Mouse (Mus musculus): ENCODE data around the gene Fam20b. TPM values are rescaled to one million over a fixed set of nuclear protein-coding genes. Genes with fewer than 3 reads are reported as not detected.
"Not testable (repeated sequence)": the region's sequence is repeated elsewhere in the genome, so short reads cannot be mapped to it uniquely, and the experiment has no call there.

The Fam20b gene
- total RNA-seq, 4 experiments from 2014 or later = 59.9 to 68.8 (median 65.7) TPM

DNA sequence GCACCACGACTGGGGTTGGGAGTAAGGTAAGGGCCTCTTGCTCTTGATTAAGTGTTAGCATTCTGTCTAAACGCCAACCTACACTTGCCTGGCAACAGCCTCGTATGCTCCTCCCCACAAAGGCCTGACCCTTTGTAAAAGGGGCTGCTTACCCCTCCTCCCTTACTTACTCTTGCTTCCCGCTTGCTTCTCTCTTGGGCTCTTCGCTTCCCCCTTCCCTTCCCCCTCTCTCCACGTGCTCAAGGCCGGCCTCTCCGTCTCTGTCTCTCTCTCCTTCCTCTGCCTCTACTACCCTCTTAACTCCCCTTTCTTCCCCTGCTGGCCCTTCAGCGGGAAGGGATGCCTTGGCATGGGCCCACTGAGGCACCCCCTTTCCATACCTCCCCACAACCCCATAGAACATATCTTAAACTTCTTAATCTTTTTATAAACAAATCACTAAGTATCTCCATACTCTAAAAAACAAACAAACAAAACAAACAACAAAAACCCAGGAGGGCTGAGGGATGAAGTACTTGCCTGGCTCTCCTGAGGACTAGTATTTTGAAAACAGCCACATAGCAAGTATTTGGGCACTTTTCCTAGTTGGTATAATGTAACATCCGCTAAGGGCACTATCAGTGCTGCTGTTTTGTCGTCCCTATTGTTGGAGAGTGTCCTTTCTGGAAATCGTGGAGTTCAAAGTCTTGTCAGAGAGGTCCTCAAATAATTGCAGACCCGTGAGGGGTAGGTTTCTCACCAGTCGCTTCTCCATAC lies 46.0 kb downstream of the Fam20b start:
- DNase-seq (ENCODE audit: low spot score) = no peak

DNA sequence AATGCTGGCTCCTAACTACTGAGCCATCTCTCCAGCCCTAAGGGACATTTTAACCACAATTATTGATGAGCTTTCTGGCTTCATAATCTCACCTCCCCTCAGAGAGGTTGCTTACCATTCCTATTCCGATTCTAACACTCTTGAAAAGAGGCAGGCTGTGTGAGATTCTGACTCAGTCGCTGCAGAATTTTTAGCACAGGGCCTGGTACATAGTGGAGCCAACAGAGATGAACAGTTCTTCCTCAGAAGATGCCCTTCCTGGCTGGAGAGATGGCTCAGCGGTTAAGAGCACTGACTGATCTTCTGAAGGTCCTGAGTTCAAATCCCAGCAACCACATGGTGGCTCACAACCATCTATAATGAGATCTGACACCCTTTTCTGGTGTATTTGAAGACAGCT lies 47.0 kb downstream of the Fam20b start:
- no peak for DNase-seq (ENCODE audit: low spot score)

DNA sequence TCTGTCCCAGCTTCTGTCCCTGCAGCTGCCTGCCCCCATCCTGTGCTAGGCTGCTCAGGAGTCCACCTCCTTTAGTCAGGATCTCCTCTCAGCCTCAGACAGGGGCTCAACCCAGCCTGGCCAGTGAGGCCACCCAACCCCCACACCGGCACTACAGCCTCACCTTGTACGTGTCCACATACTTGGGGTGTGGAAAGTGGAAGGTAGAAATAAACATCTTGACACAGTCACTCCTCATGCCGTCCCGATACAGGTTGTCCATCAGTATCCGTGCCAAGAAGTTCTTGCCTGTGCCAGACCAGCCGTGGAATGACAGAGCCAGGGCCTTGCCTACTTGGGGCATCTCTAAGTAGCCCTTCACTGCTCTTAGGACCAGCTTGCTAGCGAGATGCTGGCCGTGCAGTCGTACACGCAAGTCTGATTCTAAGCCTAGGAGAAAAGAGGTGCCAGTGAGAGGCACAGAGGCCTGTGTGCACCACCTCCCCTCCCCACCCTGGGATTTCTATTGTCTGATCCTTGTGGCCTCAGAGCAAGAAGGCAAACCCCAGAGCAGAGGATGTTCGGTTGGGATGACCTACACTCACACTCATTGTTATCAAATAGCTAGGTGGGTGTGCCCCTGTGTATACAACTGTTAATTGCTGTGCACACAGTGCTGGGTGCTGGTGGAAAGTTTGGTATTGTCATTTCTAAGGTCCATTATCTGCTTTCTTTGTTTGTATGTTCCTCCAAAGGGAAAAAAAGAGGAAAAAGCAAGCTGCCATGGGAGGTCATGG lies 49.5 kb downstream of the Fam20b start:
- no peak for DNase-seq (ENCODE audit: low spot score)

DNA sequence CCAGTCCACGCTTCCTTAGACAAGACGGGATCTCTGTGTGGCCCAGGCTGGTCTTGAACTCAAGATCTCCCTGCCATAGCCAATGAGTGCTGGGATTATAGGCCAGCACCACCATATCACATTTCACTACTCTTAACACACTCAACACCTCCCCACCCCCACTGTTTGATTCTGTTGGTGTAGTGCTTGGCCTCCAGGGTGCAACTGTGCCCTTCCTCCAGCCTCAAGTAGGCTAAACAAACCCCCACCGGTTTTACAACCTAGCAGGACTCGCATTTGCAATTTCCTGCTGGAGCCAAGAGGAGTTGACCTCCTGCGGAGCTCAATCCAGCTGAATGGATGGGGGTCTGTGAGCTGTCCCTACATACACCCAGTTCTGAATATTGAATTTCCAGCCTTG lies 50.3 kb downstream of the Fam20b start:
- DNase-seq (ENCODE audit: low spot score) = no peak

DNA sequence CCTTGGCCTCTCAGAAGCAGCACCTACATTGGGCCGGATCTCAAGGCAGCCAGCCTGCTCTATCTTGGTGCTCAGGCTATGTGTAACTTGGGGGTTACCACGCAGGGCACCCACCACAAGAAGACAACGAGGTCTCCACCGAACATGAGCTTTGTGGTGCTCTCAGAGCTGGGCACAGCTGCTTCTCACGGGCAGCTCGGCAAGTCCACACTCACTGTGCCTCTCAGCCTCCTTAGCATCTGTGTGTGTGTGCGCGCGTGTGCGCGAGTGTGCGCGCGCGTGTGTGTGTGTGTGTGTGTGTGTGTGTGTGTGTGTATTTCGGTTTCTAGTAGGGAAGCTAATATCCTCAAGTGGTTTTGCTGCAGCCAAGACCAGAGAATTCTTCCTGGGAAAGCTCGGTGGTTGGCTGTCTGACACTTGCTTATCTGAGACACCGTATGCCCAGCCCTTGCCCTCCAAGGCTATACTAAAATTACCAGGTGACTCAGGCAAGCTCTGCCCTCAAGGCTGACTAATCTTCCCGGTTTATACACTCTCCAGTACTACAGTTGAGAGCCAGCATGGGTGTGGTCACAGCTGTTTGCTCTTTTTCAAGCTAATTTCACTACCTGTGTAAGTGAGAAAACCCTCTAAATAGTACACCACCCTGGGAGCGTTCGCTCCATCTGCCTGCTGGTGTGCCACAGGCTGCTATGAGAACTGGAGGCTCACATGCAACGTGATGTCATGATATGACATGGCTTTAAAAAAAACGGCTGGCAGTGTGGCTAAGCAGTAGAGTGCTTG lies 51.6 kb downstream of the Fam20b start:
- peak; percentile 34 for DNase-seq (ENCODE audit: low spot score)

DNA sequence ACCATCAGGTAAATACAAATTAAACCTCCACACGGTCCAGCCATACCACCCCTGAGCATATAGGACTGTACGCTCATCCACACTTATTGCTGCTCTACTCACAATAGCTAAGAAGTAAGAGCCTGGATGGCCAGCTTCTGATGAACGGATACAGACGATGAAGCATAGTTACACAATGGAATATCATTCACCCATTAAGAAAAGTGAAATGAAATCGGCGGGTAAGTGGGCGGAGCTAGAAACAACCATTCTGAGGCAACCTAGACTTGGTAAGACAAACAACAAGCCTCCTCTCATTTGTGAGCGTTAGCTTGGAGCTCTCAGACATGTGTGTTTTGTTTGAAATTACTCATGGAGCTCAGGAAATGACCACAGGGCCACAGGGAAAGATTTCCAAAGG lies 53.1 kb downstream of the Fam20b start:
- DNase-seq (ENCODE audit: low spot score) = no peak

DNA sequence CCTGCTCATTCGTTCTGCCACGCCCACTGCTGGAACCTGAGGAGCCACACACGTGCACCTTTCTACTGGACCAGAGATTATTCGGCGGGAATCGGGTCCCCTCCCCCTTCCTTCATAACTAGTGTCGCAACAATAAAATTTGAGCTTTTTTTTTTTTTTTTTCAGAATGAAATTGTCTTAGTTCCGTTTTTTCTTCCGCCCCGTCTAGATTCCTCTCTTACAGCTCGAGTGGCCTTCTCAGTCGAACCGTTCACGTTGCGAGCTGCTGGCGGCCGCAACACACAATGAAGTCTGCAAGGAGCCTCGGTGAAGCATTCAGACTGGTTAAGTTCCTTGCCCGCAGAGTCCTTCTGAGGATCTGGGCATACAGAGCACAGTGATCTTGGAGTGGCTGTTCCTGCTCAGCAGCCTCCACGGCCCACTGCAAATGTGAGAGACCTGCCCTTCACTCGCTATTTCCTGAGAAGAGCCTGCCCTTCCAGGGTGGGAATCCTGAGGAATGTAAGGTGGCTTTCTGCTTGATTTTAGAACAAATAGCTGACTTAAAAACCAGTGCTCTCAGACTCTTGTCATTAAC lies 58.1 kb downstream of the Fam20b start:
- not testable (repeated sequence) for DNase-seq (ENCODE audit: low spot score)

DNA sequence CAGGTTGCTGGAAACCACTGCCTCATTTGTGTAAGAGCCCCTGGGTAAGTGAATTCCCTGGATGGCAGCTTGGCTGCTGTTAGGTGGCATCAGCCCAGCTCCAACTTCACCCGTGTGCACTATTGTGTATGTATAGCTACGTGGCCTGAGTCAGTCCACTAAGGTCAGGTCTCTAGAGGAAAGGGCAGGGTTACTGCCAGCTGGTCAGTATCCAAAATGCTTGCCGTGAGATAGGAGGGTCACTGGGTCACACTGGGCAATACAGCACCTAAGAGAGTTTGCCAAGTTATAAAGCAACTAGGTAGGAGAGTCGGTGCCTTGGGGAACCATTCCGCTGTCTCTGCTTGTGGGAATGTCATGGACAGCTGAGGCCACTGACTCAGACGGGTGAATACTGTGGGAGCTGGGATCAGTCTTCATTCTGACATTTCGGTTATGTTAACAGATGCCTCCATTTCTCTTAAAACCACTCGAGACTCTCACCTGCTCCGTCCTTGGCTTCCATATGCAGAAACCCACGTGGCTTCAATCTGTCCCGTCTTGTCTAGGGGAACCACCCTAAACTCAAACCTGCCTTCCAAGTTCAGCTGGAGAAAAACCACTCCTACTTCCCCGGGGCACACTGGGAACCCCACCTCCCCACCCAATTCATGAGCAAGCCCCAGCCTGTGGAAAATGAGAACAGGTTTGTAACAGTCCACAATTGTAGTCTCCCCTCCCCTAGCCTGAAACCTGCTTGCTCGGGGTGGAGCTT lies 58.8 kb downstream of the Fam20b start:
- peak; percentile 36 for DNase-seq (ENCODE audit: low spot score)

DNA sequence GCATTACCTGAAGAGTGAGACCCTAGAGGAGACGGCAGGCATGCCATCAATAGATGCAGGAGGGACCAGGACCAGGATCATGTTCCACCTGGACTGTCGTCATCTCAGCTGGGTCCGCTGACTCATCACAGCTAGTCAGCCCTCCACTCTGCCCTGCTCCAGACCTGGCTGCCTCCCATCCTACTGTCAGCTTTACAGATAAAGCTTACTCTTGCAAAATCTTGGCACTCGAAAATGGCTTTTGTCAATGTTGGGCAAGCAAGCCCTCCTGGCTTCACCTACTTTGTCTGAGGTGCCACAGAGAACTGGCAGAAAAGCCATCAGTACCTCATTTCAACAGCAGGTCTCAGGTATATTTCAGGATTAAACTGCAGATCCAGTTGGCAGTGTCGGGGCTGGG lies 60.2 kb downstream of the Fam20b start:
- DNase-seq (ENCODE audit: low spot score) = peak; percentile 26

DNA sequence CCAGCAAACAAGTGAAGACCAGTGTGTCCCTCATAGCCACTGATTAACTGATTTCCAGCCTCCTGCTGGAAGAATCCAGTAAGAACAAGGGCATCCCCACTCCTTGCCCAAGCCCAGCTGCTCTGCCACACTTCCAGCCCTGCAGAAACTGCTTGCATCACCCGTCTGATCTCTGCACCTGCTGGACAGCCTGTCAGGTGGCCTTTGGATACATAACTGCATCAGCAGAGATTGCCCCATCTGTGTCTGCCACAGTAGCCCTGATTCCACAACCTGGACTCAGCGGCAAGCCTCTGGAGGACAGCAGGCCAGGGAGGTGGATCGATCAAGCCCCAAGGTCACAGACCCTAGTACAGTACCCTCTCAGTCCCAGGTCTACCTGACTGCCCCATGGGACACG lies 61.4 kb downstream of the Fam20b start:
- DNase-seq (ENCODE audit: low spot score) = no peak

DNA sequence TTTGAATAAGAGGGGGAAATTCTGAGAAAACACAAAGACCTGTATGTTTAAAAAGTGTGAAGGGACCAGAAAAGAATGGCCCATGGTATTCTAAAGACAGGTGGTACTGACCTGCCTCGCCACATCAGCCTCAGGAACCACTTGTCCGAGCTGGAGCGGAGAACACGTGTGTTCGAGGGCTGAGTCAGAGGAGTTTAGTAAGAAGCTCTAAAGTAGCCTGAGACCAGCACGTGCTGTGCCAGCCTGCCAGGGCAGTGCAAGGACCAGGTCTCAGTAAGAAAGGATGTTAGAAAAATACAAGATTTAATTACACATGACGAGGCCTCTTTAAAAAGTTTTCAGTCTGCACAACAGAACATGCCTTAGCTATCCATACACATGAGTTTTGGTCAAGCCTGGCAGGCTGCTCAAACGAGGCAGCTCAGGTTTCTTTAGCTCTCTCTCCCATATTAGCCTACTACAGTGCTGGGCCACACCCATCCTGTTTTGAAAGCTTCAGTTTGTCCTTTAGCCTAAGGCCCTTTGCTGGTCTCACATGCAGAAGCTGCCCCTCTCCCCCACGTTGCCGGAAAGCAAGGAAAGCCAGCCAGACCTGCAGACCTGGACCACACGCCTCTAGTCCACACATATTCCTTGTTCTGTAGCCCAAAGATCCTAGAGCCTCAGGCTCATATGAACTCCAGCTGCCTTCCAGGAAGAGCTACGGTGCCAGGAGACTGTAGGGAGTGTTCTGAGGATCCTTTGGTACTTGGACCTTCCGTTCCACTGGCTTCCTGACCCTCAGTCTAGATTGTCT lies 64.0 kb downstream of the Fam20b start:
- no peak for DNase-seq (ENCODE audit: low spot score)

DNA sequence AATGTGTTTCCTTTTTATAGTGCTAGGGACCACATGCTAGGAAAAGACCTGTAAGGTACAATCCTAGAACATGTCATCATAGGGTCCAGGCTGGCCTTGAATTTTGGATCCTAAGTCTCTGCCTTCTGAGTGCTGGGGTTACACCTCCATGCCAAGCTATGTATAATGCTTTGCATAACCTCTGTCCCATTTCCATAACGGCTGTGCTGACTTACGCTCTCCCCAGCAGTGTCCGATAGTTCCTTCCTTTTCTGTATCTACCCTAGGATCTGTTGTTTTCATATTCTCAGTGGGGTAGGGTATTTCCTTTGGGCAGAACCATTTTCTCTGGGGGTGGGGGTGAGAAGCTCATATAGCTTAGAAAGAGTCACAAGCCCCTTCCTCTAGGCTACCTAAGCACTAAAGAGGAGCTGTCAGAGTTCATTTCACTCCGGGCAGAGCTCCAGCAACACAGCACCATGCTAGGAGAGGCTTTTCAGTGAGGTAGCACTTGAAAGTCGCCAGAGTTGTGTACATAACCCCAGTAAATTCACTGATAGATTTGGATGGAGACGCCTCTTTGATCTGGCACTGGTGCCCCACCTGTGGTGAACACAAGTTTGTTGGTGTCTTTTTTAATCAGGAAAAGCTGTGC lies 66.6 kb downstream of the Fam20b start:
- DNase-seq (ENCODE audit: low spot score) = no peak

DNA sequence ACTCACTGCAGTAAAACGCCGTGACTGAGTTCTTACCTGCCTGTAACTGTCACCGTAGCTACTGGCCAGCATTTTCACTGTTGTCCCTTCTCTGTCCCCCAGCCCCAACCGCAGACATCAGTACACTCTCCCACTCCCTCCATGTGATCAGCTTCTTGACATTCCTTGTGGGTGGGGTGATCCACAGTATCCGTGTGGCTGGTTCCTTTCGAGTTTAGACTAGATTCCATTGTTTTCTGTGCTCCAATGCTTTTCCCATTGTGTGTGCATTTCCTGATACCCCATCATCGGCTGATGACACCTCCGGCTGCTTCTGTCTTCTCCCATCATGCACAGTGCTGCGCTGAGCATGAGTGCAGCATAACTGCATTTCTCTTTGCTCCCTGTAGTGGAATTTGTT lies 68.3 kb downstream of the Fam20b start:
- DNase-seq (ENCODE audit: low spot score) = no peak

DNA sequence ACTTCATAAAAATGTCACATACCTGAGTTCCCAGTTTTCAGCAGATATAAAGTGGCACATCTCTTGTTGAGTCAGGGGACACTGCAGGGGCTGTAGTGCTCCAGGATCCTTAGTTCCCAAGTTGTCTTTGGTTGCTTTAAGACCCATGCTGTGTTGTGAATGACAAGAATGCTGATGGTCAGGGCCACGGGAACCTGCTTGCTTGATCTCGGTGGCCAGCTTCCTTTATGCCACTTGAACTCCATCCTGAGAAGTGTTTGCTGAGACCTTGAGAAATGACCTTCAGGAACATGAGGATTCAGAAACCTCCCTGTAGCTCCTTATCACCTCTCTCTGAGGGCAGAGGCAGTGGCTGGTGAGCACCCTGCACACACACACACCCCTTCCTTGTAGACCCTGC lies 70.2 kb downstream of the Fam20b start:
- no peak for DNase-seq (ENCODE audit: low spot score)

DNA sequence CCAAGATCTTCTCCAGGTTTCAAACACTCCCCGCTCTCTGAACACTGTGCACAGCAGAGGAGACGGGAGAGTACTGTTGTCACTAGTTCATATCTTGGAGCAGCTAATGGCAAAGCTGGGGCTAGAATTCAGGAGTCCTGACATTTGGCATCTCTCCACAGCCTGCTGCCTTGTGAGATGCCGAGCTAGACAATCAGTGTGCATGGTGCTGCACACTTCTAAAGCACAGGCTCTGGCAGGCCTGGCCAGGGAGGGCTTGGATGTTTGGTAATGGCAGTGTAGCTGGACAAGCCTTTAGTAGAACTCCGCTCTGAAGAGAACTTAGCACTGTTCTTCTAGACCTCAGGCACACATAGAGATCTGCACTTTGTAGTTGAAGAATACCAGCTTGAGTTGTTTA lies 72.9 kb downstream of the Fam20b start:
- no peak for DNase-seq (ENCODE audit: low spot score)

DNA sequence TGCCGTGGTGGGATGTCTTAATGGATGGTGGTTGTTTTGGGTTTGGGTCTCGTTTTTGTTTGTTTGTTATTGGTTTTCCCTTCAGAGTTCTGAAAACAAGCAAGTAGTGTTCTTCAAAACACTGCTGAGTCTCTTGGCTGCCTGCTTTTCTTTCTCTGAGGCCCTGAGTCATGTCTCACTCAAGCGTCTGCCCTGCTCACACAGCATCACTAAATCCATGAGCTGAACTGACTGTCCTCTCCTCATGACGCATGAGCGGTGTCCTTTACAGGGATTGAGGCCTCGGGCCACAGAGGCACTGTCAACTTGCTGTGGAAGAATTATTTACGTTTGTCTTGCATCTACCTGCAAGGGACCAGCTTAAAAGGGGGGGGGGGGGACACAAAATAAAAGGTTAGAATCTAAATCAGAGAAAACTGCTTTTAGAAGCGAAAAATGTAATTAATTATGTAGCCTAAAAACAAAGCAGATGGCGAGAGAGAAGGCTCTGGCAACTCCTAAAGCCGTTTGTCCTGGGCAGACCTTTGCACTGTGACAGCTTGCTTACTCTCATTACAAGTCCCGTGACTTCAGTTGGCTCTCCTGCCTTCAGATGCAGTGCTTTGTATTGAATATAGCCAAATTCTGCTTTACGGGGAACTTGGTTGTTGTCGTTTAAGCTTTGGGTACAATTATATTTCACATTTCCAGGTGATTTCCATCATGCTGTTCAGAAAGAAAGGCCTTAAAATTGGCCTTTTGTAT lies 73.9 kb downstream of the Fam20b start:
- DNase-seq (ENCODE audit: low spot score) = no peak

DNA sequence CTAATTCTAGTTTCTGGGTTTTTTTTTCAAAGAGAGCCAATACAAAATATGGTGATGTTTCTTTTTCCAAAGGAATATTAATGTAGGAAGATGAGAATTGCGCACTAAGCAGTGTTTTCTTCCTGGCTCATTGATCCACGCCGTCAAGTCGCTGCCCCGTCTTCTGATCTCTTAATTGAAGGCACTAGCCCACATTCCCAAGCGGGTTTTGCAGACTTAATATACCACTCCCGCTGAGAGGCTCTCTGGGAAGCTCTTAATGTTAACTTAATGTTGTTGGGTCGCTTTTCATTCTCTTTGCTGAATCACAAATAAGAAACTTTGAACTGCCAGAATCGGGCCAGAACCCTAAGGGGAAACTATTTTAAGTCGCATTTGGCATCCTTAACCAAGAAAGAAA lies 74.8 kb downstream of the Fam20b start:
- no peak for DNase-seq (ENCODE audit: low spot score)

DNA sequence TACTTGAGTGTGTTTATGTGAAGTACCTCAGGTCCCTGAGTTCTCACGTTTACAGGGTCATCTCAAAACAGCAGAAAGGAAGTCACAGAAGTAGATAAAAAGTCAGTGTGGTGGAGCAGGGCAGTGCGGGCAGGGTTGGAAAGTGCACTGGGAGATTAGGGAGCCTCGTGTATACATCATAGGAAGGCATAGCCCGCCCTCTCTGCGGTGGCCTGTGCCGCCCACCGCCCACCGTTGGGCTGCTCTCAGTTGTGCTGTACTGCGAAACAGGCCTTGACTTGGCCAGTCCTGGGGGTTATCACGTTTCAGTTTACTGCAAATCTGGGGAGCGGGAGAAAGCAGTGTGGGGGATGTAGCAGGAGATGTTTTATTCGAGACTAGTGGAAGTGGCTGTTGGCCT lies 76.1 kb downstream of the Fam20b start:
- DNase-seq (ENCODE audit: low spot score) = no peak

DNA sequence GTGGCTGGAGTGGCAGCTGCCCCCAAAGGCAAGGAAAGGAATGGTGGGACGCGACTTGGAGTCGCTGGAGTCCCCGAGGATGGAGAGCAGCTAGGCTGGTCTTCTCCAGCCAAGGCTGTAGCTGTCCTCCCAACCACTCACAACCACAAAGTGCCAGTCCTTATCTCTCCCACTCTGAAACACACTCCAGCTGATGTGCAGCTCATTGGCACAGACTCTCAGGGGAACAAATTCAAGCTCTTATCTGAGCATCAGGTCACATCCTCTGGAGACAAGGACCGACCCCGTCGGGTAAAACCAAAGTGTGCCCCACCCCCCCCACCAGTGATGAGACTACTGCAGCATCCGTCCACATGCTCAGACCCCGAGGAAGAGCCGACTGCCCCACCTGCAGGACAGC lies 77.1 kb downstream of the Fam20b start:
- DNase-seq (ENCODE audit: low spot score) = no peak
